Mouse (Mus musculus): ENCODE data around the gene Elof1.
"Not testable (repeated sequence)": the region's sequence is repeated elsewhere in the genome, so short reads cannot be mapped to it uniquely, and the experiment has no call there.

The Elof1 gene

GRCm38 (mm10) chr9:22092746-22093145 lies 24.2 kb downstream of the Elof1 start:
- in situ Hi-C loops (cut with MboI, MseI), result no loop called here

DNA sequence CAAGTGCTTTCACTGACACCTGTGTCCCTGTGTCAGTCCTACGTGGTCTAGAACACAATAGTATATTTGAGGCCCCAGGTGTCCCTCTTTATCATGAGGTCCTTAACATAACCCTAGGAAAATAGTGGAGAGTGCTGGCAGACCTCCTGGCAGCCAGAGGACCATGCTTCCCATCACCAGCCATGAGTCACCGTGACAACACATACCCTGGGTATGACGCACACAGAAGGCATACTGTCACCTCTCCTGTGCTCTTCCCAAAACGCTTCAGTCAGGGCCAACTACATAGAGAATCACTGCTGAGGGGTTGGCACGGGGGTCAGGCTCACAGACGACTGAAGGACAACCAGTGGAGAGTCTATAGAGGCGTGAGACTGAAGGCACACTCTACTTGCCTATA lies 27.0 kb downstream of the Elof1 start:
- in situ Hi-C loops (cut with MboI, MseI), result no loop called here

DNA sequence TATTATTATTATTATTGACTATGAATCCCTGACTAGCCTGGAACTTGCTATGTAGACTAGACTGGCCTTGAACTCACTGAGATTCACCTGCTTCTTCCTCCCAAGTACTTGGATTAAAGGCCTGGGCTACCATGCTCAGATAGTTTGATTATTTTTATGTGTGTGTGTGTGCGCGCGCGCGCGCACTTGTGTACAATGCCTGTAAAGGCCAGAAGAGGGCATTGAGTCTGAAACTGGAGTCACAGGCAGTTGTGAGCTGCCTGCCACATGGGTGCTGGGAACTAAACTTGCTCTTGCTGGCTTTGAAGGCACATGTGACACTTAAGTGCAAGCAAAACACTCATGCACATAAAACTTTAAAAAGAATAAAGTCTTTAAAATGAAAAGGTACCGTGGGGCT lies 27.7 kb downstream of the Elof1 start:
- in situ Hi-C loops (cut with MboI, MseI), result no loop called here

DNA sequence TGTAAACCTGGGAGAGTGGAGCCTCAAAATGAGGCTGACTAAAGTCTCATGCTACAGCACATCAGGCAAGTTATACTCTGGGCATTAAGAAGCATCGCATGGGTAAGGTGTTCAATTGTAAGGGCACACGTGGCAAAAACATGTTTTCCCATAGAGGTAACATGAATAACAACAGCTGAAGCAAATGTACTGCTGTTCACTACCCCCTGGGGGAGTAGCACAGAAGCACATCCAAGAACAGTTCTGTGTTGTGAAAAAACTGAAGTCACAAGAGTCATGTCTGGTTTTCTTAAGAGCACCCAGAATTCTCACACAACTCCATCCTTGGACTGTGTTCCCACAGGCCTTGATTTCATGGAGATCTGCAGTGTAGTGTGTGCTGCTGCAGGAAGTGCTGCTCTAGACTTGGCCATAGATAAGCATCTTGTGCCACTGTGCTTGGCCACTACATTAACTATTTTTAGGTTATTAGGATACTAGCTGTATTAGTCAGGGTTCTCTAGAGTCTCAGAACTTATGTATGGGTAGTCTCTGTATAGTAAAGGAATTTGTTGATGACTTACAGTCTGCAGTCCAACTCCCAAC lies 29.8 kb downstream of the Elof1 start:
- in situ Hi-C loops (cut with MboI, MseI), result no loop called here

GRCm38 (mm10) chr9:22086012-22086411 lies 31.0 kb downstream of the Elof1 start:
- in situ Hi-C loops (cut with MboI, MseI), result no loop called here

- in situ Hi-C loops (cut with MboI, MseI), result no loop called here
These were observed 31.7 kb downstream of the Elof1 start, which contains the start of gene Ecsit for GRCm38 (mm10) chr9:22085022-22085834. Gene Ecsit (minus strand): TSS chr9:22085438.

GRCm38 (mm10) chr9:22084667-22085021 lies 32.3 kb downstream of the Elof1 start:
- in situ Hi-C loops (cut with MboI, MseI), result no loop called here

GRCm38 (mm10) chr9:22076223-22076622 lies 40.7 kb downstream of the Elof1 start:
- in situ Hi-C loops (cut with MboI, MseI), result no loop called here

DNA sequence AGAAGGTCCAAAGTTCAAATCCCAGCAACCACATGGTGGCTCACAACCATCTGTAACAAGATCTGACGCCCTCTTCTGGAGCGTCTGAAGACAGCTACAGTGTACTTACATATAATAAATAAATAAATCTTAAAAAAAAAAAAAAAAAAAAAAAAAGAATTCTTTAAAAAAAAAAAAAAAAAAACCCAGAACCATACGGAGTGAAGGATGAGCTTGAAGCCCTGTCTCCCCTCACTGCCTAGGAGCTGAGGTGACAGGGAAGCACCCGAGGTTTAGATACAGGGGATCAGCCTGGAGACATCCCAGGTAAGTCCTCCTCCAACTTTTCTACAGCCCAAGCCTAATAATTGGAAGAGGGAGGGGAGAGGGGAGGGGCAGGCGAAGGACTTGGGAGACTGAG lies 41.2 kb downstream of the Elof1 start:
- in situ Hi-C loops (cut with MboI, MseI), result not testable (repeated sequence)

DNA sequence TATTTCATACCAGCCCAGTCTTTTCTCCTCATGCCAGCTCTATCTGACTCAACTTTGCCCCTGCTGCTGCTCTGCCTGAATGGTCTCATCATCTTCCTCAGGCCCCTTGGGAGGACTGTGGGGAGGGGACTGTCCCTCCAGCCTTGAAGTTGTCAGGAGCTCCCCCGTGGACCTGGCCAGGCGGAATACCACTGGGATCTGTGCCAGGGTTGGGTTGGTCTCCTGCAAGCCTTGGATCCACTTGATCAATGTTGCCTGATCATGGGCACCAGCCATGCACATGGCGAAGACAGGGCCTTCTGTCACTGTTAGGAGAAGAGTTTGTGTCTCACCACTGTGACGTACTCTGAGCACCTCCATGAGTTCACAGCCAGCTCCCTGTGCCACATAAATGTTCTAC lies 44.7 kb downstream of the Elof1 start:
- in situ Hi-C loops (cut with MboI, MseI), result no loop called here

- in situ Hi-C loops (cut with MboI, MseI), result no loop called here
These were observed 46.0 kb downstream of the Elof1 start, which contains the start of the genes Gm49318 and Zfp653 for GRCm38 (mm10) chr9:22070791-22071573. Gene Gm49318 (minus strand): TSS chr9:22071259. Gene Zfp653 (minus strand): TSS chr9:22071376.

DNA sequence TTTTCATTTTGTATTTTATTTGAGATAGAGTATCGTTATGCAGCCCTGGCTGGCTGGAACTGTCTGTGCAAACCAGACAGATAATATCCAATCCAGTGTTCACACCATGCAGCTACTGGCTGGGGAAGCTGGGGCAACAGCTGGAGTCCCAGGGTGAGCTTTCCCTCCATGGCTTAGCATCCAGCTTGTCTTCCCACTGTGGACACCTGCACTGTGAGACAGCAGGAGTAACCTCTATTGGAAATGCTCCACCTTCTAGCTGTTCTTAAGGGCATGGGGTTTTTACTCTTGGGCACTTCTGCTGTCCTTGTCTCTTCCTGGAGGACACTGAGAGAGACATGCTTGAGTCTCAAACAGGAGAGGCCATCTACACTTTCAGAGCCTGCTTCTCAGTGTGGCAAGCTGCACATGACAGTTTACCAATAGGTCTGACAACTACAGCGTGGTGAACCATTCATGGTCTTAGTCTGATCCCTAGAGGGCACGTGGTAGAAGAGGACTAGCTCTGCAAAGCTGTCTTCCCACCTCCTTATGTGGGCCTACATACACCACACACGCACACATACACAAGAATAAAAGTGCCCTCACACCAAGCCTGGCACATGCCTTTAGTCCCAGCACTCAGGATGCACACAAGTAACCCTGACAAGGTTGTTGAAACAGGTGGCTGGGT lies 47.0 kb downstream of the Elof1 start:
- in situ Hi-C loops (cut with MboI, MseI), result loop anchor here (5.0 kb wide), 1 partner anchor 72 kb away; no protein-coding TSS in a partner anchor

DNA sequence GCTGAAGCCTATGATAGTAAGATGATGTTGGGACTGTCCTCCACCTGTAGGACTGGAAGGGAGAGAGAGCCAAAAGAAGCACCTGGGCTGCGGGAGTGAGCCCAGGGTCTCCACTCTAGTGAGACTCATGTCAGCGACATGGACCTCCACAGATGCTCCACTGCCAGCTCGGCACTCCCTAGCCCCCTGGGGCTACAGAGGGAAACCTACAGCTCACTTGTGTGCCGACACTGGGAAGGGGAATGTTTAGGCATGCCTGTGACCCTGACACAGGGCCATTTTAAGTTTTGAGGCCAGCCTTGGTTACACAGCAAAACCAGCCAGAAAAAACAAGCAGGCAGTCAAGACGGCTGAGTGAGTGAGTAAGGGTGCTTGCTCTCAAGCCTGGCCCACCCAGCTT lies 49.8 kb downstream of the Elof1 start:
- in situ Hi-C loops (cut with MboI, MseI), result loop anchor here (5.0 kb wide), 1 partner anchor 75 kb away; no protein-coding TSS in a partner anchor

DNA sequence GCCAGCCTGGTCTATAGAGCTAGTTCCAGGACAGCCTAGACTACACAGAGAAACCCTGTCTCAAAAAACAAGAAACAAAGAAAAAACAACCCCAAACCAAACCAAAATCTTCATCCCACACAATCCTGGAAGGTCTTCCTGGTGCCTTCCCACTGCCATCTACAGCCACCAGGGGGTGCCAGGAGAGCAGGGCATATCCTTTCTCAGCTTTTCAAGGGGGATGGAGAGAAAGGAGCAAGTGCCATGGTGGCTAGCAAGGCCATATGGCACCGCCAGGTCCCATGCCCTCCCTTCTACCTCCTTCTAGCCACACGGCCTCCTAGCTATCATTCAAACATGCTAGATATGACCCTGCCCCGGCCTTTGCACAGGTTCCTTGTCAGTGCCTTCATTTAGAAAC lies 50.5 kb downstream of the Elof1 start:
- in situ Hi-C loops (cut with MboI, MseI), result loop anchor here (5.0 kb wide), 1 partner anchor 76 kb away; no protein-coding TSS in a partner anchor

GRCm38 (mm10) chr9:22065642-22066041 lies 51.3 kb downstream of the Elof1 start:
- in situ Hi-C loops (cut with MboI, MseI), result loop anchor here (5.0 kb wide), 1 partner anchor 77 kb away; no protein-coding TSS in a partner anchor

- in situ Hi-C loops (cut with MboI, MseI), result no loop called here
These were observed 52.6 kb downstream of the Elof1 start for GRCm38 (mm10) chr9:22064341-22064740.
